Mouse (Mus musculus) midbrain, embryonic 16.5 days (tissue): Measurements from ENCODE around the gene Bbs4. TPM values are rescaled to one million over a fixed set of nuclear protein-coding genes. Genes with fewer than 3 reads are reported as not detected.
A peak's percentile ranks its signal among the peaks of the same experiment; 100 is the strongest.
"Not testable (repeated sequence)": the region's sequence is repeated elsewhere in the genome, so short reads cannot be mapped to it uniquely, and the experiment has no call there.

Experiments used
- ATAC-seq: fragments of 200-750 bp; cut with Nextera tagmentation; 2 replicates; pipeline ENCODE4 v1.8.0; 2017; ENCODE audit warnings: moderate TSS enrichment
- H3K27ac ChIP-seq: fragments of 300-500 bp; sonication (generic); 2 replicates; pipeline ENCODE4 v1.5.1; 2014; ENCODE audit warnings: mild to moderate bottlenecking, low read length, mixed read lengths
- H3K27me3 ChIP-seq: fragments of 300-500 bp; sonication (generic); 2 replicates; pipeline ENCODE4 v1.6.1; 2014; ENCODE audit warnings: low read depth, low read length, mixed read lengths; ENCODE audit not compliant: control insufficient read depth, insufficient read depth
- H3K36me3 ChIP-seq: fragments of 300-500 bp; sonication (generic); 2 replicates; pipeline ENCODE4 v1.6.1; 2014; ENCODE audit warnings: mild to moderate bottlenecking, low read length, moderate library complexity, mixed read lengths; ENCODE audit not compliant: control insufficient read depth, insufficient read depth
- H3K4me1 ChIP-seq: fragments of 300-500 bp; sonication (generic); 2 replicates; pipeline ENCODE4 v1.6.1; 2014; ENCODE audit warnings: mild to moderate bottlenecking, low read length, mixed read lengths; ENCODE audit not compliant: control insufficient read depth, insufficient read depth
- H3K4me2 ChIP-seq: fragments of 300-500 bp; sonication (generic); 2 replicates; pipeline ENCODE4 v1.6.1; 2014; ENCODE audit warnings: mild to moderate bottlenecking, low read length, mixed read lengths
- H3K4me3 ChIP-seq: fragments of 300-500 bp; sonication (generic); 2 replicates; pipeline ENCODE4 v1.5.1; 2014; ENCODE audit warnings: low read depth, mild to moderate bottlenecking, low read length, moderate library complexity, mixed read lengths
- H3K9ac ChIP-seq: fragments of 300-500 bp; sonication (generic); 2 replicates; pipeline ENCODE4 v1.6.1; 2014; ENCODE audit warnings: low read depth, low read length, mixed read lengths
- H3K9me3 ChIP-seq: fragments of 300-500 bp; sonication (generic); replicated peaks from 2 replicates; pipeline ENCODE4 v1.6.1; 2014; ENCODE audit warnings: mild to moderate bottlenecking, low read length, mixed read lengths; ENCODE audit not compliant: control insufficient read depth, poor library complexity, severe bottlenecking
- whole genome bisulfite sequencing: fragments of 180-500 bp; shearing (Covaris S2); extraction: QIAGEN DNeasy Blood & Tissue Kit; methylation state at CpG from one replicate; pipeline ENCODE4 v1.1.7; 2014; 5-methylcytosine and 5-hydroxymethylcytosine counted together
- polyA plus RNA-seq: library from polyadenylated mRNA; unstranded; fragments of >200 nt; fragmentation: Nextera tagmentation; extraction: Ambion mirVana; gene quantifications from 2 replicates; pipeline ENCODE4 v1.2.1, GENCODE M21; 2015

Bbs4 gene
- polyA plus RNA-seq, result 53.5 and 55.6 TPM in 2 replicates

GRCm38 (mm10) chr9:59353253-59353639 lies at the start of gene Bbs4:
Gene Bbs4 (minus strand): TSS chr9:59353508.
- H3K9ac ChIP-seq, result peak within 1 kb of the TSS; percentile 97
- H3K9me3 ChIP-seq, result no peaks in the 10 kb centered on the region
- H3K36me3 ChIP-seq, result no peaks in the 10 kb centered on the region
- peak within 1 kb of the TSS; percentile 98 for H3K4me3 ChIP-seq
- peaks cover 12% of the 10 kb centered on the region for H3K4me1 ChIP-seq
- H3K27me3 ChIP-seq, result no peaks in the 10 kb centered on the region
- peak within 1 kb of the TSS; percentile 91 for H3K27ac ChIP-seq
- ATAC-seq, result peak; percentile 95
- under 1% methylated on average over 32 of the region's 32 CpGs for WGBS
- H3K4me2 ChIP-seq, result peak within 1 kb of the TSS; percentile 48

- Histone ChIP-seq H3K4me3 (no peak overlapping the region), H3K4me1 (no peaks in the 10 kb centered on the region), H3K9me3 (no peaks in the 10 kb centered on the region), H3K36me3 (peaks cover 18% of the 10 kb centered on the region), H3K27me3 (no peaks in the 10 kb centered on the region), H3K9ac (no peak overlapping the region), H3K4me2 (no peak overlapping the region), H3K27ac (no peak overlapping the region)
- 92% methylated on average over 4 of the region's 4 CpGs for WGBS
- no peak for ATAC-seq
Measured at GRCm38 (mm10) chr9:59389086-59389485, 35.8 kb upstream of the Bbs4 start.

- Histone ChIP-seq H3K27ac (no peak overlapping the region), H3K4me3 (no peak overlapping the region), H3K36me3 (peaks cover 12% of the 10 kb centered on the region), H3K4me2 (no peak overlapping the region), H3K27me3 (no peaks in the 10 kb centered on the region), H3K4me1 (no peaks in the 10 kb centered on the region), H3K9ac (no peak overlapping the region), H3K9me3 (no peaks in the 10 kb centered on the region)
- no peak for ATAC-seq
- WGBS, result 83% methylated on average over 1 of the region's 1 CpGs
Measured at GRCm38 (mm10) chr9:59388311-59388710, 35.0 kb upstream of the Bbs4 start.

GRCm38 (mm10) chr9:59387461-59387860 lies 34.2 kb upstream of the Bbs4 start:
- Histone ChIP-seq H3K4me2 (no peak overlapping the region), H3K9me3 (no peaks in the 10 kb centered on the region), H3K36me3 (peaks cover 5% of the 10 kb centered on the region; the same call in 1 of the 2 replicates), H3K9ac (no peak overlapping the region), H3K4me3 (no peak overlapping the region), H3K27ac (no peak overlapping the region), H3K4me1 (no peaks in the 10 kb centered on the region), H3K27me3 (no peaks in the 10 kb centered on the region)
- ATAC-seq, result no peak
- 58% methylated on average over 3 of the region's 3 CpGs for WGBS

- H3K9me3 ChIP-seq, result no peaks in the 10 kb centered on the region; the same call in 1 of the 2 replicates
- no peaks in the 10 kb centered on the region for H3K36me3 ChIP-seq
- WGBS, result 90% methylated on average over 15 of the region's 15 CpGs
- H3K4me1 ChIP-seq, result no peaks in the 10 kb centered on the region
- H3K27ac ChIP-seq, result no peak overlapping the region
- no peak overlapping the region for H3K4me3 ChIP-seq
- no peaks in the 10 kb centered on the region for H3K27me3 ChIP-seq
- ATAC-seq, result no peak
- H3K4me2 ChIP-seq, result no peak overlapping the region
- no peak overlapping the region for H3K9ac ChIP-seq
Measured at GRCm38 (mm10) chr9:59375626-59376025, 22.3 kb upstream of the Bbs4 start.

GRCm38 (mm10) chr9:59369646-59370045 lies 16.3 kb upstream of the Bbs4 start:
- Histone ChIP-seq H3K4me1 (no peaks in the 10 kb centered on the region), H3K27ac (no peak overlapping the region), H3K9ac (no peak overlapping the region), H3K9me3 (no peaks in the 10 kb centered on the region; the same call in 1 of the 2 replicates), H3K36me3 (no peaks in the 10 kb centered on the region), H3K4me3 (no peak overlapping the region), H3K27me3 (no peaks in the 10 kb centered on the region), H3K4me2 (no peak overlapping the region)
- ATAC-seq, result no peak
- 95% methylated on average over 9 of the region's 9 CpGs for whole genome bisulfite sequencing

GRCm38 (mm10) chr9:59369220-59369619 lies 15.9 kb upstream of the Bbs4 start:
- ATAC-seq, result no peak
- H3K36me3 ChIP-seq, result no peaks in the 10 kb centered on the region
- no peaks in the 10 kb centered on the region for H3K4me1 ChIP-seq
- H3K9me3 ChIP-seq, result no peaks in the 10 kb centered on the region; the same call in 1 of the 2 replicates
- H3K9ac ChIP-seq, result no peak overlapping the region
- H3K4me2 ChIP-seq, result no peak overlapping the region
- WGBS, result 79% methylated on average over 5 of the region's 5 CpGs
- H3K27me3 ChIP-seq, result no peaks in the 10 kb centered on the region
- H3K4me3 ChIP-seq, result no peak overlapping the region
- no peak overlapping the region for H3K27ac ChIP-seq

GRCm38 (mm10) chr9:59360487-59360886 lies 7.2 kb upstream of the Bbs4 start:
- 80% methylated on average over 1 of the region's 3 CpGs for WGBS
- not testable (repeated sequence) for H3K4me3 ChIP-seq, ATAC-seq

GRCm38 (mm10) chr9:59358041-59358440 lies 4.7 kb upstream of the Bbs4 start:
- H3K9ac ChIP-seq, H3K4me1 ChIP-seq, H3K4me3 ChIP-seq, ATAC-seq, H3K27me3 ChIP-seq, H3K9me3 ChIP-seq, H3K36me3 ChIP-seq, H3K27ac ChIP-seq, H3K4me2 ChIP-seq: not testable (repeated sequence)
- WGBS, result 52% methylated on average over 1 of the region's 1 CpGs

More at GRCm38 (mm10) chr9:59360487-59360886, 7.2 kb upstream of the Bbs4 start:
- H3K27ac ChIP-seq, H3K4me2 ChIP-seq, H3K9ac ChIP-seq, H3K4me1 ChIP-seq, H3K9me3 ChIP-seq, H3K36me3 ChIP-seq, H3K27me3 ChIP-seq: not testable (repeated sequence)
